Mouse (Mus musculus) testis, adult 2 months (tissue): Measurements from ENCODE around the gene Unc13d. TPM values are rescaled to one million over a fixed set of nuclear protein-coding genes. Genes with fewer than 3 reads are reported as not detected.

Experiments
- H3K27ac ChIP-seq: fragments of 200-500 bp; 2 replicates; pipeline ENCODE4 v1.5.1; 2012; ENCODE audit warnings: low read depth, low read length; ENCODE audit not compliant: control insufficient read depth, insufficient read depth
- H3K27me3 ChIP-seq: fragments of 200-500 bp; 2 replicates; pipeline ENCODE4 v1.6.1; 2012; ENCODE audit warnings: mild to moderate bottlenecking, low read length, moderate library complexity; ENCODE audit not compliant: control insufficient read depth, insufficient read depth
- H3K36me3 ChIP-seq: fragments of 200-500 bp; 2 replicates; pipeline ENCODE4 v1.6.1; 2012; ENCODE audit warnings: mild to moderate bottlenecking, low read length; ENCODE audit not compliant: control insufficient read depth, insufficient read depth
- H3K4me1 ChIP-seq: fragments of 200-500 bp; 2 replicates; pipeline ENCODE4 v1.6.1; 2012; ENCODE audit warnings: low read length; ENCODE audit not compliant: control insufficient read depth, insufficient read depth
- H3K4me3 ChIP-seq: fragments of 200-500 bp; 2 replicates; pipeline ENCODE4 v1.5.1; 2012; ENCODE audit warnings: low read depth, mild to moderate bottlenecking, low read length, moderate library complexity, mixed read lengths; ENCODE audit not compliant: control insufficient read depth
- CTCF ChIP-seq: fragments of 200-500 bp; IDR thresholded peaks from 2 replicates; pipeline ENCODE4 v1.5.1; 2012; ENCODE audit warnings: low read depth, mild to moderate bottlenecking, inconsistent platforms, low read length, moderate library complexity; ENCODE audit not compliant: control insufficient read depth, insufficient read depth, insufficient replicate concordance
- POLR2A ChIP-seq: fragments of 200-500 bp; IDR thresholded peaks from 2 replicates; pipeline ENCODE4 v1.6.1; 2012; ENCODE audit warnings: low read depth, mild to moderate bottlenecking, inconsistent platforms, low read length, moderate library complexity; ENCODE audit not compliant: control insufficient read depth
- polyA plus RNA-seq: library from polyadenylated mRNA; depleted of rRNA; stranded (reverse); fragments of >200 nt; gene quantifications from 2 replicates; pipeline ENCODE4 v1.2.3, GENCODE M21; 2012

The Unc13d gene
- polyA plus RNA-seq, 1 experiment, result 3.4 TPM

DNA sequence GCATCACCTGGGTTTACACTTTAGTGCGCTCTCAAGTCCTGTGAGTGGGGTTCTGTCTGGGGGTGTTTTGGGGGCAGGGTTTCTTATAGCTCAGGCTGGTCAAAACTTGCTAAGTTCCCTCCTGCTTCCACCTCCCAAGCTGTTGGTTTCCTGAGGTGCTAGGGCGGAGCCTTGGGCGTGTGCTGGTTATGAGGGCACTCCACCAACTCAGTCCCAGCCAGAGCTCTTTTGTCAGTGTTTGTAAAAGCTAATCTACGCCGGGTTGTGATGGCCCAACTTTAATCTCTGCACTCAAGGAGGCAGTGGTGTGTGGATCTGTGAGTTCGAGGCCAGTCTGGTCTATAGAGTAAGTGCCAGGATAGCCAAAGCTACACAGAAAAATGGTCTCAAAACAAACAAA is 6.4 kb upstream of the Unc13d start:
- Histone ChIP-seq H3K27me3 (no peaks in the 10 kb centered on the region), H3K36me3 (no peaks in the 10 kb centered on the region; the same call in 1 of the 2 replicates), H3K27ac (no peak overlapping the region), H3K4me1 (peaks cover 6% of the 10 kb centered on the region), H3K4me3 (no peak overlapping the region)
- TF ChIP-seq CTCF (no peak), POLR2A (no peak)

DNA sequence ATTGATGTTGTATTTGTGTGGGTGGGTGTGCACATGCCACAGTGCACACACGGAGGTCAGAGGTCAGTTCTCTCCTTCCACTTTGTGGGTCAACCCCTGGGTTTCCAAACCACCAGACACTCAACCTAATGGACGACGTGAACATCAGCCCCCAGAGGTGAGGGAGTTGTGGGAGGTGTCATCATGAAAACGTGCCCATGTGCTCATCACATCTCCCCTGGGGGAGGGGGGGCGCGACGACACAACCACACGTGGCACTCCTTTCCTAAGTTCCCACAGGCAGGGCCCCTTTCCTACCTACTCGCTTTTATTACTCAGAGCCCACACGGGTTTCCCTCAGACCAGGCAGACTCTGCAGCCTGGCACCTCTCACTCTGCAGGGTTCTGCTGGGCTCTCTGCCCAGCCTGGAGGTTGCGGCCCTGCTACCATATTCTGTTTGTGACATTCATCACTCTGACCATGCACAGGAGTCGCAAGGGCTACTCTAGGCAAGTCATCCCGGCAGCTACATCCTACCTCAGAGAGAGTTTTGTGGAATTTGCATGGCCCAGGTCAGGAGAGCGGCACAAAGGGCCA is 5.4 kb upstream of the Unc13d start:
- Histone ChIP-seq H3K27me3 (no peaks in the 10 kb centered on the region), H3K4me1 (peaks cover 7% of the 10 kb centered on the region), H3K36me3 (no peaks in the 10 kb centered on the region; the same call in 1 of the 2 replicates)

DNA sequence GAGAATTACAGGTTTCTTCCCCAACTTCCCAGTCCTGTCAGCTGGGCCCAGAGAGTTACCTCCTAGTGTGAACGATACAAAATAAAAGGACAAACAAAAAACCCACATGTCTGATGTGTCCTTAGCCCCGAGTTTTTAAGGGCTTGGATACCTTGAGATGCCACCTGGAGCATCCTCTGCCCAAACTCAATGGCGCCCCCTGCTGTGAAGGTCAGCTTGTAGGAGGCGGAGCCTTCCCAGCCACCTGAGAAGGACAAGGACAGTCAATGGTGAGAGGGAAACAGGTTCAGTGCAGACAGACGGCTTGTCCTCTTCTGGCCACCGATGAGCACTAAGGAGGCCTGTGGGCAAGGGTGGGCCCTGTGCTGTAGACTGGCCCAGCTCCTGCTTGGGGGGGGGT is 3.3 kb upstream of the Unc13d start:
- no peaks in the 10 kb centered on the region for H3K36me3 ChIP-seq
- H3K4me1 ChIP-seq, result peaks cover 12% of the 10 kb centered on the region
- peak; percentile 63; the same call in 1 of the 2 replicates for TF ChIP-seq CTCF
- TF ChIP-seq POLR2A, result no peak
- H3K27me3 ChIP-seq, result no peaks in the 10 kb centered on the region
- H3K27ac ChIP-seq, result no peak overlapping the region
- no peak overlapping the region for H3K4me3 ChIP-seq

More for the DNA sequence above, 5.4 kb upstream of the Unc13d start:
- no peak overlapping the region for H3K27ac ChIP-seq
- TF ChIP-seq POLR2A (no peak), CTCF (no peak)
- H3K4me3 ChIP-seq, result no peak overlapping the region

DNA sequence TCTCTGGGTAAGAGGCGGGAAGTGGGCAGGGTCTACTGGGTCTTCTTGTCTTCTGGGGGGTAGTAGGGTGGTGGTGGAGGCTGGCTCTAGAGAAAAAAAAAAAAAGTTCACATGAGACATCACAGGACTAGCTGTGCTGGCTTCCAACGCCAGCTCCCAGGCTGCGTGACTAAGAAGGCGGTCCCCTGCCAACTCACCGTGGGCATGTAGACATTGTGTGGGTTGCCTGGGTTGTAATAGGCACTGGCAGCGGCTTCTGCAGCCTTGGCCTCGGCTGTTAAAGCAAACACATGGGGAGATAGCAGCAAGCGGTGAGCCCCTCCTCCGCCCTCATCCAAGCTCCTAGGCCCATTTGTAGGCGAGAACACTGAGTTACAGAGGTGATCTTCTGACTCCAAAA is 1.8 kb upstream of the Unc13d start:
- H3K27ac ChIP-seq, result no peak overlapping the region
- H3K27me3 ChIP-seq, result no peaks in the 10 kb centered on the region
- TF ChIP-seq CTCF, result no peak
- TF ChIP-seq POLR2A, result no peak
- H3K36me3 ChIP-seq, result no peaks in the 10 kb centered on the region
- H3K4me3 ChIP-seq, result no peak overlapping the region
- H3K4me1 ChIP-seq, result peaks cover 10% of the 10 kb centered on the region

DNA sequence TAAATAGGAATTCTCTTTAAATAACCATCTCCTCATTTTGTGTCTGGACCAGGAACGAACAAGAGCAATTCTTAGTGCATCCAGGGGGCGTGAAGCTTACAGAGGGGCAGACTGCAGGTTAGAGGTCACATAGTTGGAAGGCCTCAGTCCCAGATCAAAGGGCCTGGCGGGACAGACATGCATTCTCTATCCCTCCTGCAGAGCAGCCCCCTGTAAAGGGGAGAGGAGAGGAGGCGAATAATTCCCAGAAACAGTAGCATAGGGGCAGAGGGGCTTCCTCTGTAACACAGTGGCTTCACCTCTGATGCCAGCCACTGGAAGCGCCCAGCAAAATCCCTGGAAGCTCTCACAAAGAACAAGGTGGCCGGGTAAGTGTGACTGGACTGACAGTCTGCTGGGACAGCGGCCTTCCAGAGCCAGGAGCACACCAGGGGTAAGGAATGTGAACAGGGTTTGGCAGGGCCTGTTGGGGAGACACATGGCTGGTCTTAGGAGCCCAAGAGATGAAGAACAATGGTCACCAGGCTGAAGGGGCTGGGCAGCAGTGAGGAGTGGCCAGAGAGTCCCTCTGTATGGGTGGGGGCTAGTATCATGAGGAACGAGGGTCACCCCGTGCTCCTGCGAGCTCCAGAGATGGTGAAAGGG is 1.0 kb upstream of the Unc13d start:
- peaks cover 10% of the 10 kb centered on the region for H3K4me1 ChIP-seq
- H3K27ac ChIP-seq, result no peak overlapping the region
- TF ChIP-seq POLR2A, result no peak
- no peak for TF ChIP-seq CTCF
- no peaks in the 10 kb centered on the region for H3K27me3 ChIP-seq
- no peak overlapping the region for H3K4me3 ChIP-seq
- H3K36me3 ChIP-seq, result no peaks in the 10 kb centered on the region

DNA sequence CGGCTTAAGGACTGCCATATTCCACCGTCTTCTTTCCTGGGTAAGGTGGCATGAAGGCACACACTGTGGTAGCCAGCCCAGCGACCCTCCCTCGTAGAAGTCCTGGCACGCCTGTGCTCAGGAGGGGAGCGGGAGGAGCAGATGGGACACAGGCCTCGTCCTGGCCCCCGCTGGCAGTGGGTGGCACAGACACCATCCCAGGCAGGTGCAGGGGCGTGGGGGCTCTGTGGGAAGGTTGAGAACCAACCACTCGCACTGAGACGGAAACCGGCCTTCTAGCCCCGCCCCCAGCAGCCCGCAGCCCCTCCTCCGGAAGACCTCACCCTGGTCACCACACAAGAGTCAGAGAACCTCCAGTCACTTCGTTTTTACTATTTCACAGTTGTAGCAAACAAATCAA is 460 bp upstream of the Unc13d start:
- TF ChIP-seq POLR2A (no peak), CTCF (no peak)
- H3K36me3 ChIP-seq, result no peaks in the 10 kb centered on the region
- H3K4me1 ChIP-seq, result peaks cover 10% of the 10 kb centered on the region
- H3K27ac ChIP-seq, result 0 out of 2 replicates have a peak overlapping the region, but pooled peaks have one; percentile 27
- H3K27me3 ChIP-seq, result no peaks in the 10 kb centered on the region
- peak overlapping the region; percentile 28 for H3K4me3 ChIP-seq

DNA sequence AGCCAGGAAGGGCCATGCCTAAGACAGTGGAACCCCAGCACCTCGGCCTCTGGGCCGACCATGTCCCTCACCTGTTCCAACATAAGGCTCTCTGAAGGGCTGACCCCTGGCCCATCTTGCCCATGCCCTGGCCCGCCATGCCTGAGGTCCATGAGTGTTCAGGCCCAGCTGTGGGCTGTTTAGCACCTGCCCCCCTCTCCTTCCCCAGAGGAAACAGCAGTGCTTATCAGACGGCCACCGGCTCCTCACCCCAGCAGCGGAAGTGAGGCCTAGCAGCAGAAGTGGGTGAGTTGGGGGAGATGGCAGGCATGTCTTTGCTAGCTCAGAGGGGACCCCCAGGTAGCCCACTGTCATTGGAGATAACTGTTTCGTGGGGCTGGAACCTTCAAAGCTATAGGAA is 925 bp downstream of the Unc13d start:
- no peak overlapping the region for H3K27ac ChIP-seq
- H3K27me3 ChIP-seq, result no peaks in the 10 kb centered on the region
- TF ChIP-seq CTCF, result no peak
- TF ChIP-seq POLR2A, result no peak
- H3K36me3 ChIP-seq, result no peaks in the 10 kb centered on the region
- no peak overlapping the region for H3K4me3 ChIP-seq
- H3K4me1 ChIP-seq, result peaks cover 10% of the 10 kb centered on the region
